Mouse (Mus musculus) erythroblast, embryonic 14.5 days (primary cell): Measurements from ENCODE around the gene Usp44.

Experiments used
- GATA1 ChIP-seq: IDR thresholded peaks from 2 replicates; pipeline ENCODE4 v1.6.1; 2012; ENCODE audit warnings: low read length, inconsistent platforms, mixed read lengths
- TAL1 ChIP-seq: IDR thresholded peaks from 3 replicates; pipeline ENCODE4 v1.6.1; 2012; ENCODE audit warnings: low read length, inconsistent platforms, mixed read lengths

GRCm38 (mm10) chr10:93833699-93834393 lies 2.5 kb downstream of the Usp44 start:
- TF ChIP-seq TAL1 (no peak), GATA1 (no peak)
